Mouse (Mus musculus) limb, embryonic 13.5 days (tissue): ENCODE measurements around the gene Mrnip. TPM values are rescaled to one million over a fixed set of nuclear protein-coding genes. Genes with fewer than 3 reads are reported as not detected.

ENCODE experiments used
- ATAC-seq: fragments of 200-750 bp; cut with Nextera tagmentation; 2 replicates; pipeline ENCODE4 v1.8.0; 2017; ENCODE audit warnings: low read depth, moderate number of reproducible peaks, moderate TSS enrichment; ENCODE audit not compliant: low FRiP score
- H3K27ac ChIP-seq: fragments of 300-500 bp; sonication (generic); 2 replicates; pipeline ENCODE4 v1.5.1; 2015; ENCODE audit warnings: inconsistent platforms, mild to moderate bottlenecking, moderate library complexity
- H3K27me3 ChIP-seq: fragments of 300-500 bp; sonication (generic); 2 replicates; pipeline ENCODE4 v1.6.1; 2015; ENCODE audit warnings: mild to moderate bottlenecking, inconsistent platforms
- H3K36me3 ChIP-seq: fragments of 300-500 bp; sonication (generic); 2 replicates; pipeline ENCODE4 v1.6.1; 2015; ENCODE audit warnings: inconsistent platforms, mild to moderate bottlenecking, moderate library complexity
- H3K4me1 ChIP-seq: fragments of 300-500 bp; sonication (generic); 2 replicates; pipeline ENCODE4 v1.6.1; 2015; ENCODE audit warnings: inconsistent platforms
- H3K4me2 ChIP-seq: fragments of 300-500 bp; sonication (generic); replicated peaks from 2 replicates; pipeline ENCODE4 v1.6.1; 2015; ENCODE audit warnings: inconsistent platforms, mild to moderate bottlenecking, moderate library complexity
- H3K4me3 ChIP-seq: fragments of 300-500 bp; sonication (generic); 2 replicates; pipeline ENCODE4 v1.5.1; 2015; ENCODE audit warnings: moderate library complexity, mild to moderate bottlenecking, inconsistent platforms
- H3K9ac ChIP-seq: fragments of 300-500 bp; sonication (generic); 2 replicates; pipeline ENCODE4 v1.6.1; 2015; ENCODE audit warnings: mild to moderate bottlenecking, inconsistent platforms
- H3K9me3 ChIP-seq: fragments of 300-500 bp; sonication (generic); 2 replicates; pipeline ENCODE4 v1.6.1; 2016; ENCODE audit warnings: inconsistent platforms
- WGBS: fragments of 180-500 bp; shearing (Covaris S2); methylation state at CpG from one replicate; pipeline ENCODE4 v1.1.7; 2015; 5-methylcytosine and 5-hydroxymethylcytosine counted together
- polyA plus RNA-seq: library from polyadenylated mRNA; unstranded; fragments of >200 nt; fragmentation: Nextera tagmentation; extraction: Ambion mirVana; gene quantifications from 2 replicates; pipeline ENCODE4 v1.2.1, GENCODE M21; 2015

Mrnip gene
- polyA plus RNA-seq, 1 experiment from 2014 or later, result 18.0 TPM

DNA sequence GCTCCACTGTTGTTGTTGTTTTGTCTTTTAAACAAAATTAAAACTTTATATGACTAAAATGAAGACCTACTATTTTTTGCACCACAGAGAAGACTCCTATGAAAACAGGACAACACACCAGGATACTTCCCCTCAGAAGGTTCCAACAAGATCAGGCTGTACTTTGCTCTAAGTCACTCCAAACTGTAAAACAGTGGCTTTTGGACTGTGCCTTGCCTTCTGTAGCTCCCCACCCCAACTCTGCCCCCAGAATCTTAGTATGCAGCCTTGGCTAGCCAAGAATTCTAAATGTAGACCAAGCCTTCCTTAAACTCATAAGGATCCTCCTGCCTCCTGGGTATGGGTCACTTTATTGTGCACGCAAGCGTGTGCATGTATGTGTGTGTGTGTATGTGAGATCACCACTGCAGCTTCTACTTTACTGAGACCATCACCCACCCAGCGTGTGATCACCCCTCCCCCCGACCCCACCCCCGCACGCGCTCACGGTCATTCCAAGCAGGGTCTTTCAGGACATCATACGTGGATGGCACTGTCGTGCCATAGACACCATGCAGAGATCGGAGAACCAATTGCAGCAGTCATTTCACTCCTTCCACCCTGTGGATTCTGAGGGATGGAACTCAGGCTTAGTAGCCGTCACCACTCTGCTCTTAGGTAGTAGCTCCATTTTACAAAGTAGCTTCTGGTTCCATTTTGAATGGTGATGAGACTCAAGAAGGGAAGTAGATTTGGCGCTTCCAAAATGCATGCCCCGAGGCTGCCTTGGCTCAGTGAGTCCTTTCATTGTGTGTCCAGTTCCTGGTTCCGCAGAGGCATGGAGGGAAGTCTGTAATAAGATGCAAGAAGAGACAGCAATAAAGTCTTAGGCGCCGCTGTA lies 49.8 kb downstream of the Mrnip start:
- 6% methylated on average over 17 of the region's 17 CpGs for WGBS
- H3K4me3 ChIP-seq, result peak overlapping the region; percentile 94
- H3K9me3 ChIP-seq, result no peaks in the 10 kb centered on the region
- no peaks in the 10 kb centered on the region for H3K27me3 ChIP-seq
- H3K27ac ChIP-seq, result peak overlapping the region; percentile 76
- peak overlapping the region; percentile 91 for H3K4me2 ChIP-seq
- ATAC-seq, result no peak
- no peaks in the 10 kb centered on the region for H3K36me3 ChIP-seq
- H3K4me1 ChIP-seq, result peaks cover 41% of the 10 kb centered on the region
- H3K9ac ChIP-seq, result peak overlapping the region; percentile 96

- Histone ChIP-seq H3K9me3 (no peaks in the 10 kb centered on the region), H3K4me3 (peak overlapping the region; percentile 94), H3K4me2 (peak overlapping the region; percentile 91), H3K36me3 (no peaks in the 10 kb centered on the region), H3K4me1 (peaks cover 47% of the 10 kb centered on the region), H3K27ac (peak overlapping the region; percentile 76), H3K9ac (peak overlapping the region; percentile 96), H3K27me3 (peaks cover 2% of the 10 kb centered on the region; the same call in 1 of the 2 replicates)
- peak; percentile 83 for ATAC-seq
- WGBS, result under 1% methylated on average over 65 of the region's 70 CpGs
Measured at GRCm38 (mm10) chr11:50224671-50225530, 50.7 kb downstream of the Mrnip start.

GRCm38 (mm10) chr11:50225611-50226378 lies 51.6 kb downstream of the Mrnip start:
- peak overlapping the region; percentile 96 for H3K9ac ChIP-seq
- 0 out of 2 replicates have a peak, but pooled peaks cover 2% of the 10 kb centered on the region for H3K36me3 ChIP-seq
- H3K27ac ChIP-seq, result peak overlapping the region; percentile 76
- WGBS, result 3% methylated on average over 33 of the region's 34 CpGs
- peak overlapping the region; percentile 94 for H3K4me3 ChIP-seq
- peaks cover 10% of the 10 kb centered on the region; the same call in 1 of the 2 replicates for H3K27me3 ChIP-seq
- peaks cover 54% of the 10 kb centered on the region for H3K4me1 ChIP-seq
- no peak for ATAC-seq
- H3K9me3 ChIP-seq, result no peaks in the 10 kb centered on the region
- H3K4me2 ChIP-seq, result peak overlapping the region; percentile 91

DNA sequence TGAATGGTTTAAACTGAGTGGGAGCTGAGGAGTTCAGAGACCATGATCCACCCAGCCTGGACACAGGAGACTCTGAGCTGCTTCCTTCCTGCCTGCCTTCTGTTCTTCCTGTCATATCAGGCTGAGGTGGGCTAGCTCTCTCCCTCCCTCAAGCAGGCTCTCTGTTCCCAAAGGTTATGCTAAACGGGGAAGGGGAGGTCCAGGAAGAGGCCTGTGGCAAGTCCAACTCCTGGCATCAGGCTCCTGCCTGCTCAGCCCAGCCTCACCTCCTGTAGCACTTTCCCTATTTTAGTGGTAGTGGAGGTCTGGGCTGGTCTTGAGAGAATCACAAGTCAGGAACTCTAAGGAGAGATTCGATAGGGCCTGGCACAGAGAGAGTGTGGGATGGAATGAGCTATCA lies 52.2 kb downstream of the Mrnip start:
- Histone ChIP-seq H3K4me2 (peak overlapping the region; percentile 91), H3K4me1 (peaks cover 57% of the 10 kb centered on the region), H3K36me3 (peaks cover 2% of the 10 kb centered on the region; the same call in 1 of the 2 replicates), H3K4me3 (peak overlapping the region; percentile 94), H3K27ac (no peak overlapping the region; the same call in 1 of the 2 replicates), H3K27me3 (peaks cover 10% of the 10 kb centered on the region; the same call in 1 of the 2 replicates), H3K9ac (peak overlapping the region; percentile 96), H3K9me3 (no peaks in the 10 kb centered on the region)
- ATAC-seq, result no peak
- WGBS, result 27% methylated on average over 2 of the region's 2 CpGs

GRCm38 (mm10) chr11:50227226-50227625 lies 53.0 kb downstream of the Mrnip start:
- ATAC-seq, result no peak
- peak overlapping the region; percentile 91 for H3K4me2 ChIP-seq
- WGBS, result 75% methylated on average over 3 of the region's 3 CpGs

DNA sequence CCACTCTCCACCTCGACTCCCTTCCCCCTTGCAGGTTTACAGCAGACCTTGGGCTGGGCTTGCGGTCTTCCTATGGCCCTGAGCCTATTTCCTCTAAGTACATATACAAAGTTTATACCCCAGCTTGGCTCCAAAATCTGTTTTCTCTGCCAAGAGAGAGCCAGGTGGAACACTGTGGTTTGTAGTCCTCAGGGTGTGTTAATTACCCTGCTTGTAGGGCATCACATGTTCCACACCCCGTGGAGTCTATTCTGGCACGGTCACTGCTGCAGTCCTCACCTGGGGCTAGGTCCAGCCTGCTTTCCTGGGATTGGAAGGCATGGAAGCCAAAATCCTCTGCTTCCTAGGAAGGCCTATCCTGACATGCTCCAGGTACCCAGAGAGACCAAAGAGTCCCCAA lies 53.5 kb downstream of the Mrnip start:
- no peak overlapping the region; the same call in 1 of the 2 replicates for H3K4me2 ChIP-seq
- H3K9me3 ChIP-seq, result no peaks in the 10 kb centered on the region
- ATAC-seq, result no peak
- WGBS, result 79% methylated on average over 4 of the region's 4 CpGs
- H3K27me3 ChIP-seq, result peaks cover 10% of the 10 kb centered on the region; the same call in 1 of the 2 replicates
- peaks cover 15% of the 10 kb centered on the region for H3K36me3 ChIP-seq
- no peak overlapping the region; the same call in 1 of the 2 replicates for H3K9ac ChIP-seq
- H3K27ac ChIP-seq, result no peak overlapping the region
- no peak overlapping the region for H3K4me3 ChIP-seq
- peaks cover 57% of the 10 kb centered on the region for H3K4me1 ChIP-seq

More at GRCm38 (mm10) chr11:50227226-50227625, 53.0 kb downstream of the Mrnip start:
- H3K27me3 ChIP-seq, result peaks cover 10% of the 10 kb centered on the region; the same call in 1 of the 2 replicates
- 0 out of 2 replicates have a peak overlapping the region, but pooled peaks have one; percentile 94 for H3K4me3 ChIP-seq
- H3K27ac ChIP-seq, result no peak overlapping the region
- no peaks in the 10 kb centered on the region for H3K9me3 ChIP-seq
- peaks cover 57% of the 10 kb centered on the region for H3K4me1 ChIP-seq
- H3K9ac ChIP-seq, result peak overlapping the region; percentile 96
- H3K36me3 ChIP-seq, result peaks cover 10% of the 10 kb centered on the region

DNA sequence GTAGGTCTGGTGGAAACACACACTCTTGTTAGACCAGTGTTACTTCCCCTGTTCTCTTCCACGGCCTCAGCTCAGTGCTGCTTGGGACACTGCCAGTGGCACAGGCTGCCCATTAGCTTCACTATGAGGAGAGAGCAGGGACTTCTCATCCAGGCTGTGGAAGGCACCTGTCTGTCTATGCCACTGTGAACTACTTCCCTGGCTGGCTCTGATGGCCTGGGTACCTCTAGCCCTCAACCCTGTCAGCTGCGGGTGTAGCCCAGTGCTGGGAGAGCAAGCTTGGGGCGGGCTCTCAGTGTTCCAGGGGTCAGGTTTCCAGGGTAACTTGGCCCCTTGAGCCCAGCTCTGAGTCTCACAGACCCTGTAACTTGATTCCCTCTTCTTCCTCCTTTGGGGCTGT lies 54.5 kb downstream of the Mrnip start:
- ATAC-seq, result no peak
- Histone ChIP-seq H3K4me2 (peak overlapping the region; percentile 15; the same call in 1 of the 2 replicates), H3K36me3 (peaks cover 25% of the 10 kb centered on the region), H3K9me3 (no peaks in the 10 kb centered on the region), H3K27me3 (peaks cover 10% of the 10 kb centered on the region; the same call in 1 of the 2 replicates), H3K4me3 (no peak overlapping the region), H3K4me1 (peaks cover 54% of the 10 kb centered on the region), H3K27ac (peak overlapping the region; percentile 15; the same call in 1 of the 2 replicates), H3K9ac (peak overlapping the region; percentile 8; the same call in 1 of the 2 replicates)
- WGBS, result 19% methylated on average over 3 of the region's 3 CpGs

GRCm38 (mm10) chr11:50229252-50229910 lies 55.1 kb downstream of the Mrnip start:
- peaks cover 48% of the 10 kb centered on the region for H3K4me1 ChIP-seq
- peaks cover 31% of the 10 kb centered on the region for H3K36me3 ChIP-seq
- WGBS, result 41% methylated on average over 7 of the region's 7 CpGs
- H3K27me3 ChIP-seq, result peaks cover 10% of the 10 kb centered on the region; the same call in 1 of the 2 replicates
- no peak overlapping the region for H3K4me3 ChIP-seq
- no peak overlapping the region; the same call in 1 of the 2 replicates for H3K4me2 ChIP-seq
- no peaks in the 10 kb centered on the region for H3K9me3 ChIP-seq
- no peak overlapping the region for H3K27ac ChIP-seq
- peak overlapping the region; percentile 25; the same call in 1 of the 2 replicates for H3K9ac ChIP-seq
- ATAC-seq, result no peak

GRCm38 (mm10) chr11:50230481-50231304 lies 56.4 kb downstream of the Mrnip start:
- Histone ChIP-seq H3K27ac (no peak overlapping the region), H3K4me2 (peak overlapping the region; percentile 60), H3K4me3 (peak overlapping the region; percentile 27), H3K4me1 (peaks cover 48% of the 10 kb centered on the region), H3K9ac (no peak overlapping the region), H3K27me3 (peaks cover 11% of the 10 kb centered on the region), H3K9me3 (no peaks in the 10 kb centered on the region), H3K36me3 (peaks cover 38% of the 10 kb centered on the region)
- WGBS, result 29% methylated on average over 45 of the region's 45 CpGs
- ATAC-seq, result no peak

- Histone ChIP-seq H3K9me3 (no peaks in the 10 kb centered on the region), H3K27me3 (peaks cover 16% of the 10 kb centered on the region), H3K9ac (no peak overlapping the region), H3K4me1 (peaks cover 49% of the 10 kb centered on the region), H3K4me3 (peak overlapping the region; percentile 27; the same call in 1 of the 2 replicates), H3K36me3 (peaks cover 38% of the 10 kb centered on the region), H3K4me2 (peak overlapping the region; percentile 60), H3K27ac (no peak overlapping the region)
- ATAC-seq, result no peak
- 24% methylated on average over 8 of the region's 8 CpGs for WGBS
Measured at GRCm38 (mm10) chr11:50231411-50231810, 57.2 kb downstream of the Mrnip start.
